Mouse (Mus musculus): ENCODE measurements at regions not wholly inside any gene's neighbourhood (a gene's known extent, or its start where the extent isn't known, plus 50 kb on each side); places are given as distances from the start of the nearest gene placed in this dataset.

- TF ChIP-seq CTCF (IDR thresholded peaks at IDR 0.05): no peak
- no peak for TF ChIP-seq EP300 (IDR thresholded peaks at IDR 0.05)
These were observed 826.2 kb upstream of the 4930452B06Rik start for GRCm38 (mm10) chr14:9492228-9492627.
